Mouse (Mus musculus) lung, postnatal 0 days (tissue): ENCODE data around the gene Gm21060.
"Not testable (repeated sequence)": the region's sequence is repeated elsewhere in the genome, so short reads cannot be mapped to it uniquely, and the experiment has no call there.

Experiments used
- CTCF ChIP-seq: IDR thresholded peaks from 2 replicates; pipeline ENCODE4 v1.5.1; 2016; ENCODE audit warnings: antibody characterized with exemption, mild to moderate bottlenecking
- EP300 ChIP-seq: IDR thresholded peaks from 2 replicates; pipeline ENCODE4 v1.6.1; 2016; ENCODE audit warnings: antibody characterized with exemption, mild to moderate bottlenecking, control low read depth

DNA sequence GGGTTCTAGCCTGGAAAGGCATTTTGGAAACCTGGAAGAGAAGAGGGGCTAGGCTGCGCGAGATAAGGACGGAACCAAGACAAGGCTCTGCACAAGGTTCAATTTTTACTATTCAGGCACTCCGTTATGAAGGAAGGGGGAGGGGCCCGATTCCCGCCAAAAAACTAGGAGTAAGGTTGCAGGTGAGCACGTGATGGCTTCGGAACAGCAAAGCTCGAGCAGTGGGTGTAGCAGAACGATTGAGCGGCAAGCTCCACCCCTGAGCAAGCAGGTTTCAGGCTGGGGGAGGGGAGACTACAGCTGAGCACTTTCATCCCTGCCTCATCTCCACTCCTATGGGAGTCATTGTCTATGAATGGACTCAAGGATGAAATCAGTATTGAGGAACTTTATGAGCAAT, 27.7 kb downstream of the Gm21060 start:
- TF ChIP-seq CTCF, EP300: not testable (repeated sequence)
